Mouse (Mus musculus): Measurements from ENCODE around the gene Rpl18a. TPM values are rescaled to one million over a fixed set of nuclear protein-coding genes. Genes with fewer than 3 reads are reported as not detected.

The Rpl18a gene
- polyA plus RNA-seq, 1 experiment, result 2,473 TPM

GRCm38 (mm10) chr8:70920049-70920922, 23.1 kb upstream of the Rpl18a start:
- Histone ChIP-seq H3K4me3 (ENCODE audit: low read depth, low read length) (no peak overlapping the region), H3K9ac (ENCODE audit: low read depth, poor library complexity, severe bottlenecking) (no peak overlapping the region), H3K4me1 (ENCODE audit: control insufficient read depth, insufficient read depth, low read length) (no peaks in the 10 kb centered on the region), H3K27me3 (ENCODE audit: control insufficient read depth, insufficient read depth, low read length, poor library complexity, severe bottlenecking) (no peaks in the 10 kb centered on the region), H3K36me3 (ENCODE audit: control insufficient read depth, insufficient read depth, low read length, poor library complexity, severe bottlenecking) (peaks cover 10% of the 10 kb centered on the region), H3K27ac (ENCODE audit: insufficient read depth, low read length) (no peak overlapping the region), H3K9me3 (replicated peaks; ENCODE audit: control insufficient read depth, insufficient read depth, low read length, poor library complexity, severe bottlenecking) (no peaks in the 10 kb centered on the region)
- no peak for TF ChIP-seq CTCF (IDR thresholded peaks at IDR 0.05; ENCODE audit: low read depth, low read length)
- TF ChIP-seq EP300 (IDR thresholded peaks at IDR 0.05; ENCODE audit: insufficient read depth, low read depth, low read length), result no peak
- no peak for TF ChIP-seq POLR2A (IDR thresholded peaks at IDR 0.05; ENCODE audit: insufficient read depth, low read length)

- peaks cover 10% of the 10 kb centered on the region for H3K36me3 ChIP-seq (ENCODE audit: control insufficient read depth, insufficient read depth, low read length, poor library complexity, severe bottlenecking)
- H3K4me1 ChIP-seq (ENCODE audit: control insufficient read depth, insufficient read depth, low read length), result no peaks in the 10 kb centered on the region
- no peak overlapping the region for H3K27ac ChIP-seq (ENCODE audit: insufficient read depth, low read length)
- H3K9me3 ChIP-seq (replicated peaks; ENCODE audit: control insufficient read depth, insufficient read depth, low read length, poor library complexity, severe bottlenecking), result no peaks in the 10 kb centered on the region
- H3K27me3 ChIP-seq (ENCODE audit: control insufficient read depth, insufficient read depth, low read length, poor library complexity, severe bottlenecking), result no peaks in the 10 kb centered on the region
- peak overlapping the region; percentile 30; the same call in 1 of the 2 replicates for H3K9ac ChIP-seq (ENCODE audit: low read depth, poor library complexity, severe bottlenecking)
- no peak for TF ChIP-seq POLR2A (IDR thresholded peaks at IDR 0.05; ENCODE audit: insufficient read depth, low read length)
- no peak for TF ChIP-seq CTCF (IDR thresholded peaks at IDR 0.05; ENCODE audit: low read depth, low read length)
- TF ChIP-seq EP300 (IDR thresholded peaks at IDR 0.05; ENCODE audit: insufficient read depth, low read depth, low read length), result no peak
- H3K4me3 ChIP-seq (ENCODE audit: low read depth, low read length), result peak overlapping the region; percentile 40
Observed at GRCm38 (mm10) chr8:70914704-70915103, 17.5 kb upstream of the Rpl18a start.

- Histone ChIP-seq H3K9me3 (replicated peaks; ENCODE audit: control insufficient read depth, insufficient read depth, low read length, poor library complexity, severe bottlenecking) (no peaks in the 10 kb centered on the region), H3K27me3 (ENCODE audit: control insufficient read depth, insufficient read depth, low read length, poor library complexity, severe bottlenecking) (no peaks in the 10 kb centered on the region), H3K9ac (ENCODE audit: low read depth, poor library complexity, severe bottlenecking) (no peak overlapping the region), H3K27ac (ENCODE audit: insufficient read depth, low read length) (no peak overlapping the region), H3K4me1 (ENCODE audit: control insufficient read depth, insufficient read depth, low read length) (no peaks in the 10 kb centered on the region), H3K36me3 (ENCODE audit: control insufficient read depth, insufficient read depth, low read length, poor library complexity, severe bottlenecking) (peaks cover 10% of the 10 kb centered on the region), H3K4me3 (ENCODE audit: low read depth, low read length) (peak overlapping the region; percentile 40)
- TF ChIP-seq POLR2A (IDR thresholded peaks at IDR 0.05; ENCODE audit: insufficient read depth, low read length), result no peak
Observed at GRCm38 (mm10) chr8:70913523-70913922, 16.3 kb upstream of the Rpl18a start.

- 0 out of 2 replicates have a peak overlapping the region, but pooled peaks have one; percentile 5 for H3K9ac ChIP-seq (ENCODE audit: low read depth, poor library complexity, severe bottlenecking)
- H3K9me3 ChIP-seq (replicated peaks; ENCODE audit: control insufficient read depth, insufficient read depth, low read length, poor library complexity, severe bottlenecking), result no peaks in the 10 kb centered on the region
- no peak for TF ChIP-seq POLR2A (IDR thresholded peaks at IDR 0.05; ENCODE audit: insufficient read depth, low read length)
- peaks cover 10% of the 10 kb centered on the region for H3K36me3 ChIP-seq (ENCODE audit: control insufficient read depth, insufficient read depth, low read length, poor library complexity, severe bottlenecking)
- H3K27me3 ChIP-seq (ENCODE audit: control insufficient read depth, insufficient read depth, low read length, poor library complexity, severe bottlenecking), result no peaks in the 10 kb centered on the region
- H3K27ac ChIP-seq (ENCODE audit: insufficient read depth, low read length), result no peak overlapping the region
- peak overlapping the region; percentile 40 for H3K4me3 ChIP-seq (ENCODE audit: low read depth, low read length)
- H3K4me1 ChIP-seq (ENCODE audit: control insufficient read depth, insufficient read depth, low read length), result no peaks in the 10 kb centered on the region
Observed at GRCm38 (mm10) chr8:70912955-70913354, 15.7 kb upstream of the Rpl18a start.

- no peaks in the 10 kb centered on the region for H3K27me3 ChIP-seq (ENCODE audit: control insufficient read depth, insufficient read depth, low read length, poor library complexity, severe bottlenecking)
- no peak overlapping the region for H3K9ac ChIP-seq (ENCODE audit: low read depth, poor library complexity, severe bottlenecking)
- TF ChIP-seq POLR2A (IDR thresholded peaks at IDR 0.05; ENCODE audit: insufficient read depth, low read length) (no peak), CTCF (IDR thresholded peaks at IDR 0.05; ENCODE audit: low read depth, low read length) (peak; percentile 23), EP300 (IDR thresholded peaks at IDR 0.05; ENCODE audit: insufficient read depth, low read depth, low read length) (no peak)
- no peak overlapping the region for H3K27ac ChIP-seq (ENCODE audit: insufficient read depth, low read length)
- no peak overlapping the region for H3K4me3 ChIP-seq (ENCODE audit: low read depth, low read length)
- H3K4me1 ChIP-seq (ENCODE audit: control insufficient read depth, insufficient read depth, low read length), result peaks cover 2% of the 10 kb centered on the region
- H3K9me3 ChIP-seq (replicated peaks; ENCODE audit: control insufficient read depth, insufficient read depth, low read length, poor library complexity, severe bottlenecking), result no peaks in the 10 kb centered on the region
- peaks cover 1% of the 10 kb centered on the region for H3K36me3 ChIP-seq (ENCODE audit: control insufficient read depth, insufficient read depth, low read length, poor library complexity, severe bottlenecking)
Observed at GRCm38 (mm10) chr8:70911596-70911995, 14.4 kb upstream of the Rpl18a start.

- H3K27me3 ChIP-seq (ENCODE audit: control insufficient read depth, insufficient read depth, low read length, poor library complexity, severe bottlenecking), result no peaks in the 10 kb centered on the region
- H3K9me3 ChIP-seq (replicated peaks; ENCODE audit: control insufficient read depth, insufficient read depth, low read length, poor library complexity, severe bottlenecking), result no peaks in the 10 kb centered on the region
- H3K9ac ChIP-seq (ENCODE audit: low read depth, poor library complexity, severe bottlenecking), result no peak overlapping the region
- no peak overlapping the region for H3K4me3 ChIP-seq (ENCODE audit: low read depth, low read length)
- H3K4me1 ChIP-seq (ENCODE audit: control insufficient read depth, insufficient read depth, low read length), result peaks cover 6% of the 10 kb centered on the region
- H3K36me3 ChIP-seq (ENCODE audit: control insufficient read depth, insufficient read depth, low read length, poor library complexity, severe bottlenecking), result no peaks in the 10 kb centered on the region
- H3K27ac ChIP-seq (ENCODE audit: insufficient read depth, low read length), result no peak overlapping the region
- no peak for TF ChIP-seq EP300 (IDR thresholded peaks at IDR 0.05; ENCODE audit: insufficient read depth, low read depth, low read length)
- TF ChIP-seq CTCF (IDR thresholded peaks at IDR 0.05; ENCODE audit: low read depth, low read length), result no peak
- TF ChIP-seq POLR2A (IDR thresholded peaks at IDR 0.05; ENCODE audit: insufficient read depth, low read length), result no peak
Observed at GRCm38 (mm10) chr8:70907518-70907917, 10.3 kb upstream of the Rpl18a start.
